Mouse (Mus musculus): ENCODE measurements around the gene Rassf6.

DNA sequence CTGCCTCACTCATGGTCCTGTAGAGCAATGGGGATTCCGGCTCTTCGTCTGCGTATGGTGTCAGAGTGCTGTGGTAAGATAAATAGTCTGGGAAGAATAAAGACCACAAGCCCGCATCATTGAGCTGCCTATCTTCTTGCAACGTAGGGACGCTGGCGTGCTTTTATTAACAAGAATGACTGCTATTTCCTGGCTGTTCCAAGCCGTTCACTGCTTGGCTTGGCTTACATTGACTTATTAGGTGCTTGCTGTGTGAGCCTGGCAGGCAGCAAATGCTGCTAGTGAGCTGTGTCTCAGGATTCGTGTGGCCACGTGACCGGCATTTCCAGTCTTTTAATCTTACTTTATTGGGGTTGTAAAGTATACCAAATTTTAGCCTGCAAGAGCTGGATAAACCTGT is 31.6 kb downstream of the Rassf6 start:
- TF ChIP-seq CTCF (IDR thresholded peaks at IDR 0.05; ENCODE audit: insufficient read depth, low read depth, low read length), result no peak
- TF ChIP-seq POLR2A (IDR thresholded peaks at IDR 0.05; ENCODE audit: insufficient read depth, low read depth, low read length), result no peak

Measured in olfactory bulb, adult 2 months (tissue).